Mouse (Mus musculus): Measurements from ENCODE around the gene Apc2. TPM values are rescaled to one million over a fixed set of nuclear protein-coding genes. Genes with fewer than 3 reads are reported as not detected.

Gene Apc2
- polyA plus RNA-seq, 1 experiment from 2014 or later: 0.94 TPM

DNA sequence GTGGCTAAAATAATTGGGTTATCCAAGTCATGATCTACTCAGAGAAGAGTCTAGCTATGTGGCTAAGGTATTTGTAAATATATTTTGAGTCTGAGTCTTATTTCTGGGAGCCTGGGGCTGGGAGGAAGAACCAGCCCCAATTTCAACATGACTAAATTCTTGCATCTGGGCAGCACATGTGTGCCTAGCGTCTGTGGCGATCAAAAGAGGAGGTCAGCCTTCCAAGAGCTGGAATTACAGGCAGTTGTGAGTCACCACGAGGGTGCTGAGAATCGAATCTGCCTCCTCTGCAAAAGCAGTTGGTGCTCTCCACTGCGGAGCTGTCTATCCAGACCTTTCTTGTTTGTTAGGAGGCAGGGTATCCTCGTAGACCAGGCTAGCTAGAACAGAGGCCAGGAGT is 70.0 kb downstream of the Apc2 start:
- no peaks in the 10 kb centered on the region for H3K9me3 ChIP-seq
- no peaks in the 10 kb centered on the region for H3K4me1 ChIP-seq
- no peaks in the 10 kb centered on the region for H3K36me3 ChIP-seq
- ATAC-seq (ENCODE audit: extremely low read depth, insufficient number of reproducible peaks, low FRiP score, low TSS enrichment): no peak
- no peak overlapping the region for H3K27ac ChIP-seq (replicated peaks)
- H3K27me3 ChIP-seq (replicated peaks): peaks cover 68% of the 10 kb centered on the region
- 56% methylated on average over 6 of the region's 6 CpGs for WGBS
- no peak overlapping the region for H3K4me2 ChIP-seq
- no peak overlapping the region for H3K4me3 ChIP-seq
- H3K9ac ChIP-seq: no peak overlapping the region

Small RNAs within 50 kb of the gene (microRNA-seq; reads per million reads assigned to microRNA genes)
- 1.4 reads per million for gene Mir6911

Other genes with a start within 250 kb of the Apc2 start
- 691 and 741 TPM in 2 replicates for gene Gpx4, start 248.8 kb upstream of the Apc2 start, polyA plus RNA-seq (2015; fragmentation: Nextera tagmentation; extraction: Ambion mirVana)
- gene Sbno2, start 190.4 kb upstream of the Apc2 start, polyA plus RNA-seq (2015; fragmentation: Nextera tagmentation; extraction: Ambion mirVana): 9.1 and 10.1 TPM in 2 replicates
- gene Stk11, start 180.2 kb upstream of the Apc2 start, polyA plus RNA-seq (2015; fragmentation: Nextera tagmentation; extraction: Ambion mirVana): 12.0 and 13.0 TPM in 2 replicates
- gene Atp5d, start 157.3 kb upstream of the Apc2 start, polyA plus RNA-seq (2015; fragmentation: Nextera tagmentation; extraction: Ambion mirVana): 808 and 893 TPM in 2 replicates
- 1.6 and 2.5 TPM in 2 replicates for gene Cbarp, start 155.1 kb upstream of the Apc2 start, polyA plus RNA-seq (2015; fragmentation: Nextera tagmentation; extraction: Ambion mirVana)
- 15.6 and 15.7 TPM in 2 replicates for gene Midn, start 147.7 kb upstream of the Apc2 start, polyA plus RNA-seq (2015; fragmentation: Nextera tagmentation; extraction: Ambion mirVana)
- 87.9 and 96.4 TPM in 2 replicates for gene Cirbp, start 130.0 kb upstream of the Apc2 start, polyA plus RNA-seq (2015; fragmentation: Nextera tagmentation; extraction: Ambion mirVana)
- gene 1600002K03Rik, start 123.0 kb upstream of the Apc2 start, polyA plus RNA-seq (2015; fragmentation: Nextera tagmentation; extraction: Ambion mirVana): 10.4 and 13.1 TPM in 2 replicates
- gene Efna2, start 116.5 kb upstream of the Apc2 start, polyA plus RNA-seq (2015; fragmentation: Nextera tagmentation; extraction: Ambion mirVana): 8.5 and 10.6 TPM in 2 replicates
- gene Mum1, start 69.5 kb upstream of the Apc2 start, polyA plus RNA-seq (2015; fragmentation: Nextera tagmentation; extraction: Ambion mirVana): 41.7 and 43.7 TPM in 2 replicates
- 527 and 606 TPM in 2 replicates for gene Ndufs7, start 46.9 kb upstream of the Apc2 start, polyA plus RNA-seq (2015; fragmentation: Nextera tagmentation; extraction: Ambion mirVana)
- gene Gamt, start 35.0 kb upstream of the Apc2 start, polyA plus RNA-seq (2015; fragmentation: Nextera tagmentation; extraction: Ambion mirVana): 53.3 and 62.1 TPM in 2 replicates
- 36.4 and 37.9 TPM in 2 replicates for gene Dazap1, start 34.5 kb upstream of the Apc2 start, polyA plus RNA-seq (2015; fragmentation: Nextera tagmentation; extraction: Ambion mirVana)
- 621 and 687 TPM in 2 replicates for gene Rps15, start 3.5 kb upstream of the Apc2 start, polyA plus RNA-seq (2015; fragmentation: Nextera tagmentation; extraction: Ambion mirVana)
- gene 2310011J03Rik, start 24.6 kb downstream of the Apc2 start, polyA plus RNA-seq (2015; fragmentation: Nextera tagmentation; extraction: Ambion mirVana): 36.0 and 36.6 TPM in 2 replicates
- 1.8 and 2.1 TPM in 2 replicates for gene Pcsk4, start 33.5 kb downstream of the Apc2 start, polyA plus RNA-seq (2015; fragmentation: Nextera tagmentation; extraction: Ambion mirVana)
- 2.6 and 4.4 TPM in 2 replicates for gene Reep6, start 34.0 kb downstream of the Apc2 start, polyA plus RNA-seq (2015; fragmentation: Nextera tagmentation; extraction: Ambion mirVana)
- gene Adamtsl5, start 52.4 kb downstream of the Apc2 start, polyA plus RNA-seq (2015; fragmentation: Nextera tagmentation; extraction: Ambion mirVana): 6.5 and 8.3 TPM in 2 replicates
- not detected in 2 replicates for gene Plk5, start 60.5 kb downstream of the Apc2 start, polyA plus RNA-seq (2015; fragmentation: Nextera tagmentation; extraction: Ambion mirVana)
- 3.8 and 4.5 TPM in 2 replicates for gene Mex3d, start 91.7 kb downstream of the Apc2 start, polyA plus RNA-seq (2015; fragmentation: Nextera tagmentation; extraction: Ambion mirVana)
- gene Mbd3, start 103.6 kb downstream of the Apc2 start, polyA plus RNA-seq (2015; fragmentation: Nextera tagmentation; extraction: Ambion mirVana): 170 and 182 TPM in 2 replicates
- gene Uqcr11, start 110.9 kb downstream of the Apc2 start, polyA plus RNA-seq (2015; fragmentation: Nextera tagmentation; extraction: Ambion mirVana): 1,246 and 1,505 TPM in 2 replicates
- 55.9 and 57.6 TPM in 2 replicates for gene Tcf3, start 137.7 kb downstream of the Apc2 start, polyA plus RNA-seq (2015; fragmentation: Nextera tagmentation; extraction: Ambion mirVana)
- not detected in 2 replicates for gene Onecut3, start 198.9 kb downstream of the Apc2 start, polyA plus RNA-seq (2015; fragmentation: Nextera tagmentation; extraction: Ambion mirVana)
- 0.11 and 0.13 TPM in 2 replicates for gene Atp8b3, start 243.1 kb downstream of the Apc2 start, polyA plus RNA-seq (2015; fragmentation: Nextera tagmentation; extraction: Ambion mirVana)

Measured in heart, embryonic 13.5 days (tissue).